Mouse (Mus musculus): ENCODE data around the gene Arcn1.
"Not testable (repeated sequence)": the region's sequence is repeated elsewhere in the genome, so short reads cannot be mapped to it uniquely, and the experiment has no call there.

Arcn1 gene

GRCm38 (mm10) chr9:44767101-44768028, at the start of gene Arcn1, which contains the start of gene Ift46:
Arcn1 (minus strand) TSS chr9:44767845.
Ift46 (plus strand) TSS chr9:44767908.
- DNase-seq (ENCODE audit: low spot score) = peak; percentile 78

- no peak for DNase-seq (ENCODE audit: low spot score)
Observed at GRCm38 (mm10) chr9:44814179-44814578, 46.5 kb upstream of the Arcn1 start.

GRCm38 (mm10) chr9:44810316-44810715, 42.7 kb upstream of the Arcn1 start:
- no peak for DNase-seq (ENCODE audit: low spot score)

GRCm38 (mm10) chr9:44807778-44808177, 40.1 kb upstream of the Arcn1 start:
- DNase-seq (ENCODE audit: low spot score) = no peak

GRCm38 (mm10) chr9:44807141-44807540, 39.5 kb upstream of the Arcn1 start:
- no peak for DNase-seq (ENCODE audit: low spot score)

- DNase-seq (ENCODE audit: low spot score) = no peak
Observed at GRCm38 (mm10) chr9:44805536-44805935, 37.9 kb upstream of the Arcn1 start.

- DNase-seq (ENCODE audit: low spot score) = no peak
Observed at GRCm38 (mm10) chr9:44804678-44805077, 37.0 kb upstream of the Arcn1 start.

- DNase-seq (ENCODE audit: low spot score) = no peak
Observed at GRCm38 (mm10) chr9:44802808-44803450, 35.3 kb upstream of the Arcn1 start, which contains the start of gene Ttc36. Ttc36 (minus strand) TSS chr9:44803072.

- DNase-seq (ENCODE audit: low spot score) = no peak
Observed at GRCm38 (mm10) chr9:44801669-44802068, 34.0 kb upstream of the Arcn1 start.

- no peak for DNase-seq (ENCODE audit: low spot score)
Observed at GRCm38 (mm10) chr9:44799958-44800324, 32.3 kb upstream of the Arcn1 start.

- peak; percentile 86 for DNase-seq (ENCODE audit: low spot score)
Observed at GRCm38 (mm10) chr9:44799102-44799957, 31.7 kb upstream of the Arcn1 start, which contains the start of gene Tmem25. Tmem25 (minus strand) TSS chr9:44799307.

GRCm38 (mm10) chr9:44798298-44798697, 30.7 kb upstream of the Arcn1 start:
- DNase-seq (ENCODE audit: low spot score) = no peak

GRCm38 (mm10) chr9:44792842-44793241, 25.2 kb upstream of the Arcn1 start:
- no peak for DNase-seq (ENCODE audit: low spot score)

GRCm38 (mm10) chr9:44772750-44773651, 5.4 kb upstream of the Arcn1 start:
- peak; percentile 96 for DNase-seq (ENCODE audit: low spot score)

- no peak for DNase-seq (ENCODE audit: low spot score)
Observed at GRCm38 (mm10) chr9:44772392-44772749, 4.7 kb upstream of the Arcn1 start.

GRCm38 (mm10) chr9:44771376-44771775, 3.7 kb upstream of the Arcn1 start:
- no peak for DNase-seq (ENCODE audit: low spot score)

GRCm38 (mm10) chr9:44768029-44768394, 367 bp upstream of the Arcn1 start:
- not testable (repeated sequence) for DNase-seq (ENCODE audit: low spot score)

- no peak for DNase-seq (ENCODE audit: low spot score)
Observed at GRCm38 (mm10) chr9:44760873-44761272, 6.8 kb downstream of the Arcn1 start.

GRCm38 (mm10) chr9:44748473-44748872, 19.2 kb downstream of the Arcn1 start:
- DNase-seq (ENCODE audit: low spot score) = no peak

GRCm38 (mm10) chr9:44747341-44747740, 20.3 kb downstream of the Arcn1 start:
- no peak for DNase-seq (ENCODE audit: low spot score)

- DNase-seq (ENCODE audit: low spot score) = no peak
Observed at GRCm38 (mm10) chr9:44746666-44747065, 21.0 kb downstream of the Arcn1 start.
